Mouse (Mus musculus): ENCODE results near the gene Ptprc.

Ptprc gene

GRCm38 (mm10) chr1:138175494-138175893, at the start of gene Ptprc:
Ptprc (minus strand) TSS chr1:138175708.
- TF ChIP-seq GATA4 (IDR thresholded peaks at IDR 0.05; ENCODE audit: insufficient replicate concordance, low read length) = no peak

DNA sequence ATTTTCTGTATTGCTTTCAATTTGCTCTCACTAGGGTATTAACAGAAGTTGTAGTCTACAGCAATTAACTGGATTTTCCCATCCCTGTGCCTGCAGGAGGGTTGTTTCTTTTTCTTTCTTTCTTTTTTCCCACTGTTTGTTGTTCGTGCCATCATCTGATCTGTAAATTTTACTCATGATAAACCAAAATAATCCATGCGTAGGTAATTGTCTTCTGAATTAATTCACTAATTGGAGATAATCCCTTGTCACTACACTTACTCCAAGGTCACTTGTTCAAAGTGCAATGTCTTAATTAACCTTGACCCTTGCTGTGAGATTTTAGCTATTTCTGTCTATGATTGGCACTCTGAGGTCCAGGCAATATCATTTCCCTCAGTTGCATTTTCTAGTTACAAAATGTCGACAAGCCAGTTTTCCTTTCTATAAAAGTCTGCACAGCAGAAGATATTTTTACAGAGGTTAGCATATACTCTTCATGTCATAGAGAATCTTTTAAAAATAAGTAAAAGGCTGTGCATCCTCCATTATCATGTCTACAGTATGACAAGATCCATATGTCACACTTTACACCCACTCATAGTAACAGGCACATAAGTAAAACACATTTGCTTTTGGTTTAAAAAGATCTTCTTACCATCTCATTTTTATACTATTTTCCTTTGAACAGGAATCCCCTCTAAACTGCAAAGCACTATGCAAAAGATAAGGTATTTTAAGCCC, 39.4 kb upstream of the Ptprc start:
- TF ChIP-seq GATA4 (IDR thresholded peaks at IDR 0.05; ENCODE audit: insufficient replicate concordance, low read length) = no peak

GRCm38 (mm10) chr1:138210387-138211024, 35.0 kb upstream of the Ptprc start:
- TF ChIP-seq GATA4 (IDR thresholded peaks at IDR 0.05; ENCODE audit: insufficient replicate concordance, low read length) = no peak

- no peak for TF ChIP-seq GATA4 (IDR thresholded peaks at IDR 0.05; ENCODE audit: insufficient replicate concordance, low read length)
Measured at GRCm38 (mm10) chr1:138209751-138210150, 34.2 kb upstream of the Ptprc start.

- no peak for TF ChIP-seq GATA4 (IDR thresholded peaks at IDR 0.05; ENCODE audit: insufficient replicate concordance, low read length)
Measured at GRCm38 (mm10) chr1:138206041-138206440, 30.5 kb upstream of the Ptprc start.

GRCm38 (mm10) chr1:138191689-138192508, 16.4 kb upstream of the Ptprc start:
- TF ChIP-seq GATA4 (IDR thresholded peaks at IDR 0.05; ENCODE audit: insufficient replicate concordance, low read length) = no peak

- no peak for TF ChIP-seq GATA4 (IDR thresholded peaks at IDR 0.05; ENCODE audit: insufficient replicate concordance, low read length)
Measured at GRCm38 (mm10) chr1:138188131-138188530, 12.6 kb upstream of the Ptprc start.

GRCm38 (mm10) chr1:138185904-138186303, 10.4 kb upstream of the Ptprc start:
- TF ChIP-seq GATA4 (IDR thresholded peaks at IDR 0.05; ENCODE audit: insufficient replicate concordance, low read length) = no peak

- TF ChIP-seq GATA4 (IDR thresholded peaks at IDR 0.05; ENCODE audit: insufficient replicate concordance, low read length) = no peak
Measured at GRCm38 (mm10) chr1:138180081-138180480, 4.6 kb upstream of the Ptprc start.

GRCm38 (mm10) chr1:138174705-138175492, 609 bp downstream of the Ptprc start:
- no peak for TF ChIP-seq GATA4 (IDR thresholded peaks at IDR 0.05; ENCODE audit: insufficient replicate concordance, low read length)

DNA sequence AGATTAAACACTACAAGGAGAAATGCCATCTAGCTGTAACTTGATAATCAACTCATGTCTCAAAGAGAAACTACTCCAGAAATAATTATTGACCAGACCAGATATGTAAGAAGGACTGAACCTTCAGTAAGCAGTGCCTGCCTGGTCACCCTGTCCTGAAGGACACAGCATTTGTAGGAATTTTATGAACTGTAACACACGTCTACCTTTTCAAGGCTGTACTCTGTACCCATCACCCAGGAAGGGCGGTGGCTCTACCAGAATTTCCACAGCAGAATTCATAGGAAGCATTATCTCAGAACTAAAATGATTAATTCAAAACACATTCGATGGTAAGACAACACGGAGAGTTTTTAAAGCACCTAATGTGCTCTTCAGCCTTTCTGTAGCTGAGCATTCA, 1.4 kb downstream of the Ptprc start:
- TF ChIP-seq GATA4 (IDR thresholded peaks at IDR 0.05; ENCODE audit: insufficient replicate concordance, low read length) = no peak

- no peak for TF ChIP-seq GATA4 (IDR thresholded peaks at IDR 0.05; ENCODE audit: insufficient replicate concordance, low read length)
Measured at GRCm38 (mm10) chr1:138173669-138174068, 1.8 kb downstream of the Ptprc start.

DNA sequence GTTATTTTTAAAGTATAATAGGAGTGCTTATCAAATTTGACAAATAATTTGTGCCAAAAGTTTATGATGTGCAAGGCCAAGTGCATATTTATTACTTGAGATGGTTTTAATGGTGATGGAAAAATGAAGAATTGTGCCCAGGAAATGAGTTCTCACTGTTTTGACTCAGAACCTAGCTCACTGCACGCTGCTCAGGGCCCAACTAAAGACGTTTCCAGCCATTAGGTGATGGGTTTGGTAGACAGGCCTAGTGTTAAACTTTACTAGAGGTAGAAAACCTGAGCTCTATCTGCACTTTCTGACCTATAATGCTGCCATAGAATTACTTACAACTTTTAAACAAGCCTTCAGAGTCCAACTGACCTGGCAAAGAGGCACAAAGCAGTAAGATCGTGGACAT, 3.0 kb downstream of the Ptprc start:
- TF ChIP-seq GATA4 (IDR thresholded peaks at IDR 0.05; ENCODE audit: insufficient replicate concordance, low read length) = no peak

GRCm38 (mm10) chr1:138172096-138172495, 3.4 kb downstream of the Ptprc start:
- TF ChIP-seq GATA4 (IDR thresholded peaks at IDR 0.05; ENCODE audit: insufficient replicate concordance, low read length) = no peak

DNA sequence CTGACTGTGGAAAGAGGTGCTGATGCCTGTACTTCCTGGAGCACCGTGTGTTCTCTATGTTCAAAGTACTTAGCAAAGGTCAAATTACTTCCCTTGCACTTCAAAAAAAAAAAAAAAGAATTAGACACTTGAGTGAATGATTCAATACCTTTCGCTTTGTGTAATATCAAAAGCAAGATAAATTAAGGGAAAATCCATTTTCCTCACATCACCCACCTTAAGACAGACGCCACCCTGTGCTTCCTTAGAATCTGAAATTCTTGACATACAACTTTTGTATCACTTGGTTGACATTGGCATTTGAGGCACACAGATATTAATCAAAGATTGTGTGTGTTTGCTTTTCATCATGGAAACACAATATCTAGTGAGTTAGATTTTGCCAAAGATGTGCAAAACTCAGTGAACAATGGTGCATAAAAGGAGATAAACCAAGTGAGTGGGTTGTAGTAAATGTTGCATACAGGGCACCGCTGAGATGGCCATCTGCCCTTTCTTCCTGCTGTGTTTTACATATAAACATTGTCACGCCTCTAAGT, 9.2 kb downstream of the Ptprc start:
- no peak for TF ChIP-seq GATA4 (IDR thresholded peaks at IDR 0.05; ENCODE audit: insufficient replicate concordance, low read length)

All from liver, adult (tissue).